Mouse (Mus musculus): Measurements from ENCODE around the gene Chst1. TPM values are rescaled to one million over a fixed set of nuclear protein-coding genes. Genes with fewer than 3 reads are reported as not detected.
A peak's percentile ranks its signal among the peaks of the same experiment; 100 is the strongest.

Chst1 gene
- polyA plus RNA-seq, 1 experiment: 57.7 TPM

DNA sequence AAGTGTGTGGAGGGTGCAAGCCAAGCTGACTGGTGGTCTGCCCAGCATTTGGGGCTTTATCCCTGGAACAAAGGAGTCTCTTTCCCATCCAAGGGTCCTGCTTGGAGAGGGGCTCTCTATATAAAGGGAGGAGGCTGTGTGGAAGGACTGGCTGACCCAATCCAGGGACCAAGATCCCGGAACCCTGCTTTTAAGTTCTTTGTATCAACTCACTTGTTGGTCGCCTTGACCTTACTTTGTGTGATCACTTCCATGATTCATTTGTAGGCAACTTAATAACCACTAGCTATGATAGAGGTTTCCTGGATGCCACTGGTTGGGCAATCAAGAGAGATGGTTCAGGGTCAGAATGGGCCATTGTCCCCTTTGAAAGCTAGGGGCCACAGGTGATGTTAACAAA is 11.7 kb upstream of the Chst1 start:
- H3K4me3 ChIP-seq (replicated peaks; ENCODE audit: insufficient read depth, low read depth, low read length): no peak overlapping the region
- H3K27me3 ChIP-seq (ENCODE audit: control insufficient read depth, insufficient read depth, low read length): no peaks in the 10 kb centered on the region
- WGBS: 82% methylated on average over 2 of the region's 2 CpGs
- TF ChIP-seq POLR2A (IDR thresholded peaks at IDR 0.05; ENCODE audit: borderline replicate concordance, insufficient read depth, low read length): no peak
- TF ChIP-seq CTCF (IDR thresholded peaks at IDR 0.05; ENCODE audit: borderline replicate concordance, insufficient read depth, low read depth, low read length): no peak
- no peak for DNase-seq
- no peak overlapping the region for H3K27ac ChIP-seq (ENCODE audit: insufficient read depth, low read length)
- no peaks in the 10 kb centered on the region for H3K4me1 ChIP-seq (ENCODE audit: control insufficient read depth, insufficient read depth, low read length)

GRCm38 (mm10) chr2:92594929-92595730 is 4.4 kb upstream of the Chst1 start:
- WGBS: 79% methylated on average over 11 of the region's 11 CpGs
- no peaks in the 10 kb centered on the region for H3K4me1 ChIP-seq (ENCODE audit: control insufficient read depth, insufficient read depth, low read length)
- H3K4me3 ChIP-seq (replicated peaks; ENCODE audit: insufficient read depth, low read depth, low read length): no peak overlapping the region
- no peak overlapping the region for H3K27ac ChIP-seq (ENCODE audit: insufficient read depth, low read length)
- no peaks in the 10 kb centered on the region; the same call in 1 of the 2 replicates for H3K27me3 ChIP-seq (ENCODE audit: control insufficient read depth, insufficient read depth, low read length)
- TF ChIP-seq CTCF (IDR thresholded peaks at IDR 0.05; ENCODE audit: borderline replicate concordance, insufficient read depth, low read depth, low read length) (no peak), POLR2A (IDR thresholded peaks at IDR 0.05; ENCODE audit: borderline replicate concordance, insufficient read depth, low read length) (no peak)
- no peak for DNase-seq

DNA sequence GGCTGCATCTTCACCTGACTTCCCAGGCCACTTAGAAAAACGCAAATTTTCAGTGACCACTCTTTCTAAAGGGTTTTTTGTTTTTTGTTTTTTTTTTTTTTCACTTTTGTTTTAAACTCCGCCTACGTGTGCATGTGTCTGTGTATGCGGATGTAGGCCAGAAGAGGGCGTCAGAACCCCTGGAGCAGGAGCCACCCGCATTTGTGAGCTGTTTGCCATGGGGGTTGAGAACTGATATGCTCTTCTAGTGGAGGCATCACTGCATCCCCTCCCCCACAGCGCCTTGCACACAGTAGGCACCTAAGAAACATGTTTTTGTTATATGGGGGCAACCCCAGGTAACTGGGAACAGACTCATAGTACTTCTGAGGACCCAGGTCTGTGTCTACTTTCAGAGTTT is 2.2 kb upstream of the Chst1 start:
- Histone ChIP-seq H3K27me3 (ENCODE audit: control insufficient read depth, insufficient read depth, low read length) (no peaks in the 10 kb centered on the region; the same call in 1 of the 2 replicates), H3K27ac (ENCODE audit: insufficient read depth, low read length) (no peak overlapping the region), H3K4me3 (replicated peaks; ENCODE audit: insufficient read depth, low read depth, low read length) (no peak overlapping the region), H3K4me1 (ENCODE audit: control insufficient read depth, insufficient read depth, low read length) (no peaks in the 10 kb centered on the region)
- peak; percentile 39; the same call in 1 of the 2 replicates for TF ChIP-seq CTCF (IDR thresholded peaks at IDR 0.05; ENCODE audit: borderline replicate concordance, insufficient read depth, low read depth, low read length)
- TF ChIP-seq POLR2A (IDR thresholded peaks at IDR 0.05; ENCODE audit: borderline replicate concordance, insufficient read depth, low read length): no peak
- WGBS: 20% methylated on average over 7 of the region's 7 CpGs
- no peak for DNase-seq

DNA sequence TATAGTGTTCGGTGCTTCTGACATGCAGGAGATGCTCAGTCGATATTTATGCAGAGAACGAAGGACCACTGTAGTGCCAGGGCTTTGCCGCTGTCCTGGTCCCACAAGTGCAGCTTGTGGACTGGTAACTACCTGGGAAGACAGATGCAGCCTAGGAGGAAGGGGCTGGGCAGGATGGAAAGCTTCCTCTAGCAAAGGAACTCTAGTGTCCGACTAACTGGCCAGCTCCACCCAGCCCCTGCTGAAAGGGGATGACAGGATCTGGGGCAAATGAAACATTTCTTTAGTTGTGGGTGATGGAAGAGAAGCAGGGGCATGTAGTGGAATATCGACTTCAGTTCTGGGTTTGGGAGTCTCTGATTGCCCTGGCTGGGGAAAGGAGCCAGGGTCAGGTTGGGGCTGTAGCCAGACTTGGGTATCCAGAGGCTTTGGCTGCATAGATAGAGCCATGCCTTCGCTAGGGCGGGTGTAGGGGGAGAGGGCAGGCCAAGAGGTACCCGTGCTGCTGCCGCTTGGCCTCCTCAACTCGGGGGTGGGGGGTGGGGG is 493 bp upstream of the Chst1 start:
- DNase-seq: peak in 1 of 2 experiments; percentile 15
- no peak overlapping the region for H3K27ac ChIP-seq (ENCODE audit: insufficient read depth, low read length)
- H3K4me1 ChIP-seq (ENCODE audit: control insufficient read depth, insufficient read depth, low read length): no peaks in the 10 kb centered on the region
- TF ChIP-seq POLR2A (IDR thresholded peaks at IDR 0.05; ENCODE audit: borderline replicate concordance, insufficient read depth, low read length) (no peak), CTCF (IDR thresholded peaks at IDR 0.05; ENCODE audit: borderline replicate concordance, insufficient read depth, low read depth, low read length) (no peak)
- no peaks in the 10 kb centered on the region; the same call in 1 of the 2 replicates for H3K27me3 ChIP-seq (ENCODE audit: control insufficient read depth, insufficient read depth, low read length)
- H3K4me3 ChIP-seq (replicated peaks; ENCODE audit: insufficient read depth, low read depth, low read length): peak overlapping the region; percentile 52
- 32% methylated on average over 10 of the region's 11 CpGs for WGBS

GRCm38 (mm10) chr2:92600348-92600670 is 802 bp downstream of the Chst1 start:
- no peak for DNase-seq
- Histone ChIP-seq H3K4me1 (ENCODE audit: control insufficient read depth, insufficient read depth, low read length) (no peaks in the 10 kb centered on the region), H3K27me3 (ENCODE audit: control insufficient read depth, insufficient read depth, low read length) (no peaks in the 10 kb centered on the region; the same call in 1 of the 2 replicates), H3K27ac (ENCODE audit: insufficient read depth, low read length) (no peak overlapping the region), H3K4me3 (replicated peaks; ENCODE audit: insufficient read depth, low read depth, low read length) (peak overlapping the region; percentile 99)
- WGBS: 10% methylated on average over 17 of the region's 17 CpGs
- TF ChIP-seq CTCF (IDR thresholded peaks at IDR 0.05; ENCODE audit: borderline replicate concordance, insufficient read depth, low read depth, low read length) (no peak), POLR2A (IDR thresholded peaks at IDR 0.05; ENCODE audit: borderline replicate concordance, insufficient read depth, low read length) (no peak)

- 81% methylated on average over 4 of the region's 4 CpGs for WGBS
- H3K27ac ChIP-seq (ENCODE audit: insufficient read depth, low read length): no peak overlapping the region
These were observed 1.7 kb downstream of the Chst1 start for GRCm38 (mm10) chr2:92601246-92601645.

DNA sequence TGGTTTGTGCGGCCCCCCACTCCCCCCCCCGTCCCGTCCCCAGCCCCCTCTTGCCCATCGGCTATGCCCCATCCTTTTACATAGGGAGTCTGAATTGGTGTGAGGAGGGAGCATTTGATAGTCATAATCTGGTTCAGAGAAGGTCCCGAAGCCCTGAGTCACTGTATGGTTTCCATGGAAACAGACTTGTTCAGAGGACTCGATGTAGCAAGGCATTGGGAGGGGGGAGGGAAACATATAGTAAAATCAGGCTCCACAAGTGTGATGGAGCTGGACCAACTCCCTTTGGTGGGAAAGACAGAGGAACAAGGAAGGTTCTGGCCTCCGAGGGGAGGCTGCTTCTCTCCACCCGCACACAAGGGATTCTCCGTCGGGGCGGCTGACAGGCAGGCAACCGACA is 2.6 kb downstream of the Chst1 start:
- Histone ChIP-seq H3K4me3 (replicated peaks; ENCODE audit: insufficient read depth, low read depth, low read length) (no peak overlapping the region), H3K27me3 (ENCODE audit: control insufficient read depth, insufficient read depth, low read length) (no peaks in the 10 kb centered on the region; the same call in 1 of the 2 replicates), H3K27ac (ENCODE audit: insufficient read depth, low read length) (no peak overlapping the region), H3K4me1 (ENCODE audit: control insufficient read depth, insufficient read depth, low read length) (no peaks in the 10 kb centered on the region)
- no peak for DNase-seq
- TF ChIP-seq POLR2A (IDR thresholded peaks at IDR 0.05; ENCODE audit: borderline replicate concordance, insufficient read depth, low read length): no peak
- TF ChIP-seq CTCF (IDR thresholded peaks at IDR 0.05; ENCODE audit: borderline replicate concordance, insufficient read depth, low read depth, low read length): no peak
- 40% methylated on average over 12 of the region's 12 CpGs for WGBS

More at GRCm38 (mm10) chr2:92601246-92601645, 1.7 kb downstream of the Chst1 start:
- Histone ChIP-seq H3K4me1 (ENCODE audit: control insufficient read depth, insufficient read depth, low read length) (no peaks in the 10 kb centered on the region), H3K27me3 (ENCODE audit: control insufficient read depth, insufficient read depth, low read length) (no peaks in the 10 kb centered on the region; the same call in 1 of the 2 replicates), H3K4me3 (replicated peaks; ENCODE audit: insufficient read depth, low read depth, low read length) (no peak overlapping the region)
- no peak for TF ChIP-seq POLR2A (IDR thresholded peaks at IDR 0.05; ENCODE audit: borderline replicate concordance, insufficient read depth, low read length)
- TF ChIP-seq CTCF (IDR thresholded peaks at IDR 0.05; ENCODE audit: borderline replicate concordance, insufficient read depth, low read depth, low read length): no peak
- DNase-seq: no peak

DNA sequence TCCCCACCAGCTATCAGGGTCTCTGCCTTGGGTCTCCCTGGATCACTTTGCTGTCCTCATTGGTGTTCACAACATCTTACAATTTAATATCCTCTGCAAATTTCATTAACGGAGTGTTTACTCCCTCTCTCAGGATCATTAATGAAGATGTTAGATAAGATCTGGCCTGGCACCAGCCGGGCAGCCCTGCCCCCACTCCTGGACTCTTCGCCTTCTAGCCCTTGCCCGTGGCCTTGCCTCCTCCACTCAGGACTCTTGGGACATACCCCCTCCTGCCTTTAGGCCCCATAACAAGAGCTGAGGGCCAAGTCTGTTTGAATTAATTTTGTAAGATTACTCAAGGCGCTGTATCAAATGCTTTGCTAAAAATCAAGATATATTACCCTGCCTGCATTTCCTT is 4.1 kb downstream of the Chst1 start:
- no peak for DNase-seq
- Histone ChIP-seq H3K27me3 (ENCODE audit: control insufficient read depth, insufficient read depth, low read length) (no peaks in the 10 kb centered on the region; the same call in 1 of the 2 replicates), H3K4me1 (ENCODE audit: control insufficient read depth, insufficient read depth, low read length) (no peaks in the 10 kb centered on the region), H3K27ac (ENCODE audit: insufficient read depth, low read length) (no peak overlapping the region), H3K4me3 (replicated peaks; ENCODE audit: insufficient read depth, low read depth, low read length) (no peak overlapping the region)
- TF ChIP-seq CTCF (IDR thresholded peaks at IDR 0.05; ENCODE audit: borderline replicate concordance, insufficient read depth, low read depth, low read length) (no peak), POLR2A (IDR thresholded peaks at IDR 0.05; ENCODE audit: borderline replicate concordance, insufficient read depth, low read length) (no peak)
- WGBS: 74% methylated on average over 5 of the region's 5 CpGs
